Mouse (Mus musculus) liver, embryonic 14.5 days (tissue): ENCODE results near the gene Pld6.

ENCODE experiments used
- CTCF ChIP-seq: IDR thresholded peaks from 2 replicates; pipeline ENCODE4 v1.5.1; 2016; ENCODE audit warnings: antibody characterized with exemption, low read depth, control low read depth
- EP300 ChIP-seq: IDR thresholded peaks from 2 replicates; pipeline ENCODE4 v1.6.1; 2016; ENCODE audit warnings: antibody characterized with exemption, low read depth

GRCm38 (mm10) chr11:59780241-59780640 lies 7.2 kb downstream of the Pld6 start:
- TF ChIP-seq EP300 (no peak), CTCF (no peak)
